Mouse (Mus musculus) MEL-GATA-1-ER (cell line): ENCODE data around the gene Ccdc190.

Source experiments
- DNase-seq: peaks from one replicate; pipeline ENCODE4 v3.0.0-alpha.2; 2012; ENCODE audit warnings: low read depth; ENCODE audit errors: extremely low read depth

Ccdc190 gene

GRCm38 (mm10) chr1:169932122-169932746 lies 3.8 kb downstream of the Ccdc190 start:
- DNase-seq = no peak

- DNase-seq = peak; percentile 27
Observed at GRCm38 (mm10) chr1:169934005-169934725, 5.7 kb downstream of the Ccdc190 start.

GRCm38 (mm10) chr1:169939345-169939744 lies 10.9 kb downstream of the Ccdc190 start:
- DNase-seq = peak; percentile 21

- no peak for DNase-seq
Observed at GRCm38 (mm10) chr1:169946004-169946403, 17.6 kb downstream of the Ccdc190 start.

GRCm38 (mm10) chr1:169947654-169948053 lies 19.2 kb downstream of the Ccdc190 start:
- DNase-seq = no peak

GRCm38 (mm10) chr1:169948280-169948679 lies 19.8 kb downstream of the Ccdc190 start:
- DNase-seq = no peak

- no peak for DNase-seq
Observed at GRCm38 (mm10) chr1:169948866-169949265, 20.4 kb downstream of the Ccdc190 start.

GRCm38 (mm10) chr1:169949981-169950380 lies 21.5 kb downstream of the Ccdc190 start:
- no peak for DNase-seq

GRCm38 (mm10) chr1:169950651-169951050 lies 22.2 kb downstream of the Ccdc190 start:
- no peak for DNase-seq

GRCm38 (mm10) chr1:169951561-169951960 lies 23.1 kb downstream of the Ccdc190 start:
- DNase-seq = no peak

- DNase-seq = no peak
Observed at GRCm38 (mm10) chr1:169952636-169953035, 24.2 kb downstream of the Ccdc190 start.

GRCm38 (mm10) chr1:169953106-169953505 lies 24.7 kb downstream of the Ccdc190 start:
- no peak for DNase-seq

- DNase-seq = peak; percentile 92
Observed at GRCm38 (mm10) chr1:169968792-169969515, 40.5 kb downstream of the Ccdc190 start, which contains the start of gene Hsd17b7. Hsd17b7 (minus strand) TSS chr1:169969241.

GRCm38 (mm10) chr1:169969516-169969886 lies 41.1 kb downstream of the Ccdc190 start:
- DNase-seq = no peak

- no peak for DNase-seq
Observed at GRCm38 (mm10) chr1:169970936-169971335, 42.5 kb downstream of the Ccdc190 start.

GRCm38 (mm10) chr1:169971998-169972397 lies 43.5 kb downstream of the Ccdc190 start:
- DNase-seq = no peak

GRCm38 (mm10) chr1:169977621-169978020 lies 49.2 kb downstream of the Ccdc190 start:
- no peak for DNase-seq
